Mouse (Mus musculus): ENCODE data around the gene Sgpp1.

- TF ChIP-seq CTCF (IDR thresholded peaks at IDR 0.05), result no peak
- no peak for TF ChIP-seq EP300 (IDR thresholded peaks at IDR 0.05)
Observed at GRCm38 (mm10) chr12:75734167-75734566, 1.4 kb downstream of the Sgpp1 start.

All from lung, postnatal 0 days (tissue).